Mouse (Mus musculus): ENCODE measurements around the gene Rap1gap.

DNA sequence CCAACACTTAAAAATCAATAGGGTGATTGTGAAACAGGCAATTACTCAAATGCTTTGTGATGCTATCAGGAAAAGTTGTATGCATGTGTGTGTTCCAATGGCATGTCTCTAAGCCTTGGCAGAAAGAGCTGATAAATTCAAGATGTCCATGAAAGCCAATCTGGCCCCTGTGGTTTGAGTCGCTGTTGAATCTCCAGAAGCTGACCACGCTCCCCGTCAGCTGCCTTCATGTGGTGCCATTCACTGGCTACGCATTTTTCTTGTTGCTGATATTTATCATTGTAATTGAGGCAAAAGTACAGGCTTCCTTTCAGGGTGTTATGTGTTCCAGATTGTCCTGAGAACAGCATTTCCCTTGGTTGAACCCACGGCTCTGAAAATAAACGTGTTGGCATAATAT is 16.9 kb upstream of the Rap1gap start:
- TF ChIP-seq CTCF (IDR thresholded peaks at IDR 0.05; ENCODE audit: low read depth) (no peak), EP300 (IDR thresholded peaks at IDR 0.05; ENCODE audit: low read depth) (no peak)

Data from liver, embryonic 14.5 days (tissue).